Mouse (Mus musculus): Measurements from ENCODE around the gene Ttll1.
"Not testable (repeated sequence)": the region's sequence is repeated elsewhere in the genome, so short reads cannot be mapped to it uniquely, and the experiment has no call there.

The Ttll1 gene

GRCm38 (mm10) chr15:83524333-83524729 lies 13.6 kb upstream of the Ttll1 start:
- in situ Hi-C loops (cut with MboI; ENCODE audit: low sequenced_read_pairs), result no loop called here

DNA sequence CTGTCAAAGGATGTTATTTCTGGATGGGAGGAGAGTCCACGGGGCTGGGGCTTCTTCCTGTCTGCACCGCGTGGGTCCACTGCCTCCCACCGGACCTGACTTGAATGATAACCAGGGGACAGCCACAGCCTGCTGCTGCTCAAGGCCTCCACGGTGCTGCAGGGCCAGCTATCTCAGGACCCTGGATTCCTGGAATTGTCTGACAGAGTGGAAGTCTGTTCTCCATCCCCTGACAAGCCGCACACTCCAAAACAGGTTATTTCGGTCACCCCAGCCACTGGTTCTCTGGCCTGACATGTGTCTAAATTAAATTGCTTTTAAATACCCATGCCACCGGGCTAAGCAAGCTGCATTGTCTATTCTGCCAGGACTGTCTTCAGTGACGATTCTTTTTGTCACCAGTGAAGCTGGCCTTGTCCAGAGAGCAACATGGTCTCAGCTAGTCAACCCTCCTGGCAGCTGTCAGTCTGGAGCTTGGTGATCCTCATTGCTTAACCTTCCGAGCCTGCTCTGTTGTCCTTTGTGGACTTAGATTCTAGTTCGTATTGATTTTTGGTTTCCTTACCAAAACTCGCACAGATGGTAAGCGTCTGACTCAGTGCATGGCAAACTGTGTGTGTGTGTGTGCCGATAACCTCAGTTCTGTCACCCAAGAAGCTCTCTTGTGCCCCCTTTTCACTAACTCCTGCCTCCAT lies 13.1 kb upstream of the Ttll1 start:
- in situ Hi-C loops (cut with MboI; ENCODE audit: low sequenced_read_pairs), result no loop called here

DNA sequence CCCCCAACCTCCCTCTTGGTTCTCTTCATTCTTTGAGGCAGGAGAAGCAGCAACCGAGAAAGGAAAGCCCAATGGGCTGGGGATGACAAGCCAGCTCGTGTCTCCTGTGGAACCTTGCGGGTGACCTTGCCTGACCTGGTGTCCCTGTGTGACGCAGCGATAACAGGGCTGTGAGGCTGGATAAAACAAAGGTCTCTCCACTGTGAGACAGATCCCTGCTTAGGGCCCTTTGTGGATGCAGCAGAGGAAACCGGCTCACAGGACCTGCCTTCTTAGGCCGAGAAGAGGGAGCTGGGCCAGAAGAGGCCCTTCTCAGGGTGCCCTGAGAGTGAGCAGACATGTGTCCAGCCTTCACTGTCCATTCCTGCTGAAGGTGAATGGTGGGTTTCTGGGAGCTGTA lies 12.5 kb upstream of the Ttll1 start:
- in situ Hi-C loops (cut with MboI; ENCODE audit: low sequenced_read_pairs), result no loop called here

- in situ Hi-C loops (cut with MboI; ENCODE audit: low sequenced_read_pairs), result no loop called here
These were observed 10.2 kb upstream of the Ttll1 start for GRCm38 (mm10) chr15:83520861-83521382.

DNA sequence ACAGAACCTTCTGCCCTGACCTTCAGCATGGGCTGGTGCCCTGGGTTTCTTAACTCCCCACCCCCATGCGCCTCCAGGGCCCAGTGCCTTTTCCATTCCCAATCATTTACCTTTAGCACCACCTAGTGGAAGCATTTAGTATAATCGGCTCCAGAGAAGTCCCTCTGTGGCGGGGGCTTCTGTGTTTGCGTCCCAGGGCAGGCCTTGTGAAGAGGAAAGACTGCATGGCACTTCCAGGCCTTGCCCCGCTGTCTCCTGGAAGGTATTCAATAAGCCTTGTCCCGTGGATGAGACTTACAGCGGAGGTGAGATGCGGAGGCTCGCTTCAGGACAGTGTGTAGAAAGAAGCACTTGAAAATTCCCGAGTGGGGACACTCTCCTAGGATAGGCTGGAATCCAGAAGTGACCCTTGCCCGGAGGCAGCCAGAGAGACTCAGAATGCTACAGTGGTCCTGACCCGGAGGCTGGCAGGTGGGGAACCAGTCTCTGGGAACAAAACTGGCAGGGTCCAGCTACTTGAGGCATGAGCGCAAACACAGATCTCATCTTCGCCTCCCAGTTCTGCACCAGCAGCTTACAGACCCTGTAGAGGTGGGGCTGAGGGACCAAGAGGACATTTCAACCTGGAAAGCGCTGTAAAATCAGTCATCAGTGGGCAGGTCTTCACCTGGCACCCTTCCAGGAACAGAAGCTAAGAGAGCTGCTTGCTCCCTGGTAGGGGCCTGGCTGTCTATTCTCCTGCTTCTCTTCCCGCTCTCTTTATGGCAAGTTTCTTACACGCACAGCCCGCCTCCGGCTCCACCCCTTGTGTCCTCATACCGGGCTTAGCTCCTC lies 7.7 kb upstream of the Ttll1 start:
- in situ Hi-C loops (cut with MboI; ENCODE audit: low sequenced_read_pairs), result no loop called here

GRCm38 (mm10) chr15:83515018-83515417 lies 4.3 kb upstream of the Ttll1 start:
- in situ Hi-C loops (cut with MboI; ENCODE audit: low sequenced_read_pairs), result no loop called here

DNA sequence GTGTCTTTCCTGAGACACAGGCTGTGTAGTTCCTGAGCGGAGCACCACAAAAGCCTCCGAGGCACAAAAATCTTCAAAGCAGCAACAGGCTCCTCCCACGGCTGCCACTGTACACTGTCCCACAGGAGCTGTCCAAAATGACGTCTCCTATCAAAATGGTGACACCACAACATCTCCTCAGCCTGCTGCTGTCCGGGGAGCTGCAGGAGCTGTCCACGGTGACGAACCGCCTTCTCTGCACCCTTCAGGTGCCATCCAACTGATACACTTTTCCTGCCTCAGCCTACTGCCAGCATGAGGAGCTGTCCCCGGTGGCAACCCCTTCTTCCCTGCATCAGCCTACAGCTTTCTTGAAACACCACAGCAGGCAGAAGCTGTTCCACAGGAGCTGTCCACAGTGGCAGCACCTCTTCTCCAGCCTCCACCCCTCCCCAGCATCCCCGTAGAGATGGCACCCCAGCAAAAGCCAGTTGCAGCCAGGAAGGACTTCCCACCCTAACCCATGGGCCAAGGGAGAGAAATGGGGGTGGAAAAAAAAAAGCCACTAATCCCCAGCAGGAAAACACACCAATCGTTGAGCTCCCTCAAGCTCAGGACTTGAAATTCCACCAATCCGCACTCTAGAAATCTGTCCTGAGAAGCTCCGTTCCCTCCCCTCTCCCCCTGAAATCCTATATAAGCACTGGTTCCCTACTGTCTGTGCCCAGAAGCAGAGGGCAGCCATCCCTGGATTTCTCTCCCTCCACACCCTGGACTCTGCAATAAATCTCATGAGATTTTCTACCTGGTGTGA lies 2.0 kb upstream of the Ttll1 start:
- in situ Hi-C loops (cut with MboI; ENCODE audit: low sequenced_read_pairs), result no loop called here

DNA sequence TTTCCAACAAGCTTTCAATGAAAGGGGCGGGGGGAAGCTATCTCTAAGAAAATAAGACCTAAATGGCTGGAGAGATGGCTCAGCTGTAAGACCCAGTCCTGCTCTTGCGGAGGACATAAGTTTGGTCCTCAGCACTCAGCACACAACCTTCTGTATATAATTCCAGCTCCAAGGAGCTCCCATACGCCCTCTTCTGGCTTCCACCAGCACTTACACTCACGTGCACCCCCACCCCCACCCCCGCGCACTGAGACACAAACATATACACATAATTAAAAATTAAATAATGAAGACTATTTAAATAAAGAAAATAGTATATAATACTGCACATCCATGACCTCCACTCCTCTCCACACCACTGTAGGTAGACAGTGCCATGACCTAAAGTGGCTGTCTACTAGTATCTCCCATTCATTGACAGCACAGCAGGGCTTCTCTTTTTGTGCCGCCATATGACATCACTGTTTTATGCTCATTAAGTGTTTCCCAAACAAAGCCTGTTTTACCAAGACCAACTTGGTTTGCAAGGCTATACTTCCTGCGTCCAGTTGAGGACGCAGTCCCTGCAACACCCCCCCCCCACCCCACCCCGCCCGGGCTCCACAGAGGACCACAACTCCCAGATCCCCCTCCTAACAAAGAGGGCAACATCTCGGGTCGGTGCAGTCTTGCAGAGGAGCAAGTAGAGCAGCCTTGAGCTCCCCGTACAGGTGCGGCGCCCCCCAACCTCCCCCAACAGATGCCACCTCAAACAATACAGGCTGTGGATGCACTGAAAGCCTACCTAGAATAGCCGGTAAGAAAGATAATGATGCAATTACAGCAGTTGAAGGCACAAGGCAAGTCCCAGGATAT lies 516 bp downstream of the Ttll1 start:
- in situ Hi-C loops (cut with MboI; ENCODE audit: low sequenced_read_pairs), result no loop called here

GRCm38 (mm10) chr15:83501483-83501882 lies 9.2 kb downstream of the Ttll1 start:
- in situ Hi-C loops (cut with MboI; ENCODE audit: low sequenced_read_pairs), result not testable (repeated sequence)

GRCm38 (mm10) chr15:83500352-83500751 lies 10.3 kb downstream of the Ttll1 start:
- in situ Hi-C loops (cut with MboI; ENCODE audit: low sequenced_read_pairs), result no loop called here

- in situ Hi-C loops (cut with MboI; ENCODE audit: low sequenced_read_pairs), result no loop called here
These were observed 11.4 kb downstream of the Ttll1 start for GRCm38 (mm10) chr15:83499211-83499755.

DNA sequence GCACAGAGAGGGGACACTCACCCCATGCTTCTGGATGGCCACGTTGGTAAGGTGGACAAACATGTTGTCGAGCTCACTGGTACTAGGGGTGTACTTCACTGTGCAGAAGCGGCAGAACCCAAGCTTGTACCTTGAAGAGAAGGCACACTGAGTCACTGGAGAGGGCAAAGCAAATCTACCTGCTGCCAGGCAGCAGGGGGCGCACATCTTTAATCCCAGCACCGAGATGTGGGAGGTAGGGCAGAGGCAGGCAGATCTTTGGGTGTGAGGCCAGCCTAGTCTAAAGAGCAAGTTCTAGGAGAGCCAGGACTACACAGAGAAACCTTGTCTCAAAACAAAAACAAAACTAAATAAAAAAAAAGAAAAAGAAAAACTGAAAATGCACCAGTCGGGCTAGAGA lies 13.4 kb downstream of the Ttll1 start:
- in situ Hi-C loops (cut with MboI; ENCODE audit: low sequenced_read_pairs), result no loop called here

DNA sequence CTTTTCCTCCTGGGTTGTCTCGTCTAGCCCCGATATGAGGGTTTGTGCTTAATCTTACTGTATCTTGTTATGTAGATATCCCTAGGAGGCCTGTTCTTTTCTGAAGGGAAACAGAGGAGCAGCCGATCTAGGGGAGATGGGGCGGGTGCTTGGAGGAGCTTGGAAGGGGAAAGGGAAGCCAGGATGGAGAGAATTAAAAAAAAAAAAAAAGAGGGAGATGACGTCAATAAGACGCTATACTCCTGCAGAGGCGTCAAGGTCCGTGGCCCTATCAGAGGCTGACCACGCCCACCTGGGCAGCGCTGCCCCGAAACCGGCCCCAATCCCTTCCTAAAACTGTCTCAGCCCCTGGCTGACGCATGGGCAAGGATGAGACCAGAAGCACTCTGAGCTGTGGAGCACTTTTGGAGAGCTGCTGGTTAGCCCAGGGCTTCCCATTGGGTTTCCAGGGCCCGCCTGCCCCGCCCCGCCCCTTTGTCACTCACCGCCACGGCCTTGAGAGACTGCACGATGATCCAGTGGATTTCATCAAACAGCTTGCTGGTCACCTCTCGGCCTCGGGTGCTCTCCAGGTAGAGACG lies 14.8 kb downstream of the Ttll1 start:
- in situ Hi-C loops (cut with MboI; ENCODE audit: low sequenced_read_pairs), result no loop called here

DNA sequence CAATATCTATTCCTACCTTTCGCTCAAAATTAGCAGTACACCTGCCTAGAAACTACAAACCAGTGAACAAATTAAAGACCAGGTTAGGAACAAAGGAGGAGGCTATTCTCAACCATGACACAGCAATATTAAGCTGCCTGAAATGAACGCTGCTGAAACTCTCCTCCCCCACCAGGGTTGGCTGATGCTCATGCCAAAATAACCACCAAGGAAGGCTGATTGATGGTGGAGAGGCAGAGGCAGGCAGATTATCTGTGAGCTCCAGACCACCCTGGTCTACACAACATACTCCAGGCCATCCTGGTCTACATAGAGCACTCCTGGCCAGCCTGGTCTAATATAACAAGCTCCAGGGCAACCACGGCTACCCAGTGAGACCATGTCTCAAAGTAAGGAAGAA lies 15.5 kb downstream of the Ttll1 start:
- in situ Hi-C loops (cut with MboI; ENCODE audit: low sequenced_read_pairs), result no loop called here

DNA sequence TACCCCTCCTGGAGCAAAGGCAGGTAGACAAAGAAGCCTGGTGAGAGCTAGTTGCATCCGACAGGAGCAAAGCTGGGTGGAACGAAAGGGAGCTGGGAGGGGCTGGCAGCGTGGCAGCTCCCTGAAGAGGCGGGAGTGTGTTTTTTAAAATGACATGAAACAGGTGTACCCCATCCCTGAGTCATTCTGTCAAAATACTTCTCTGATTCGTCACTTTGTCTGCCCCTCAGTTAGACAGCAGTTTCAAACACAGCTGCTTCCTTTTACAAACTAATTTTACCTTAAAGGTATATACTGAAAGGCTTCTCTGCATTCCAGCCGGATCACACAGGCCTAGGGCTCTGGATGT lies 16.1 kb downstream of the Ttll1 start:
- in situ Hi-C loops (cut with MboI; ENCODE audit: low sequenced_read_pairs), result no loop called here

DNA sequence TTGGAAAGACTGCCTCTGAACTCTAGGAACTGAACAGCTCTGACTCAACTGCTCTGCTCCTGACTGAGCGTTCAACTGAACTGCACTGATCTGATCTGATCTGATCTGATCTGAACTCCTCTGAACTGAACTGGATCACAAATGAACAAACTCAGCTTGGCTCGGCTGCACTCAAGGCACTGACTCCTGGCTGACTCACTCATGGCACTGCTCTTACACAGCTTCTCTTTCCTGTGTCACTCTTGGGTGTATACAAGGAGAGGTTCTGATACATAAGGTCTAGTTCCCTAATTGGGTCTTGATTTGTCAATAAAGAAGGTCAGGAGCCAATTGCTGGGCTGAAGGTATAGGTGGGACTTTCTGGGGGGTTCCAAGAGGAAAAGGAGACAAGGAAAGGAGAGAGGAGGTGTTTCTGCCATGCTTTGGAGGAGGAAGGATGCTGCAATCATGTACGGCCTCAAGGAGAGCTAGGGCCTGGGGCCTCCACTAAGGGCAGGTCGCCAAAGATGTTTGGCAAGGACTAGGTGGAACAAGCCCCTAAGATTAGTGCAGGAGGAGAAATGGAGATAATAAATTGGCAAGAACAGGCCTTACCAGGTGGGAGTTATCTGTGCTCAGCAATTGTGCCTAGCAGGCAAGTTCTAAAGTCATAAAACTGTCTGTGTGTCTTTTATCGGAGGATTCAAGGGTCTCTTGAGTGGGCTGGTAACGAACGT lies 16.7 kb downstream of the Ttll1 start:
- in situ Hi-C loops (cut with MboI; ENCODE audit: low sequenced_read_pairs), result no loop called here

DNA sequence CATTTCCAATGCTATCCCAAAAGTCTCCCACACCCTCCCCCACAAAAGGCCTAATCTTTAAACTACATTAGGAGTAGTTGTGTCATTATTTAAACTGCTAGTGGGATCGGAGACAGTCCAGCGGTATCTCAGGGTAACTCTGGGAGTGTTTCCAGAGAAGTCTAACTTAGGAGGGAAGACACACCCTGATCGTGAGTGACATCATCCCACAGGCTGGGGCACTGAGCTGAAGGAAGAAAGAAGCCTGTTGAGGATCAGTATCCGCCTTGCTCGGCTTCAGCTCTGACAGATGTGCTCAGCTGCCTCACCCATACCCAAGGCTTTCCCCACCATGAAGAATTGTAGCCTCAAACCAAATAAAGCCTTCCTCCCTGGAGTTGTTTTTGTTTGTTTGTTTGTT lies 18.8 kb downstream of the Ttll1 start:
- in situ Hi-C loops (cut with MboI; ENCODE audit: low sequenced_read_pairs), result no loop called here

DNA sequence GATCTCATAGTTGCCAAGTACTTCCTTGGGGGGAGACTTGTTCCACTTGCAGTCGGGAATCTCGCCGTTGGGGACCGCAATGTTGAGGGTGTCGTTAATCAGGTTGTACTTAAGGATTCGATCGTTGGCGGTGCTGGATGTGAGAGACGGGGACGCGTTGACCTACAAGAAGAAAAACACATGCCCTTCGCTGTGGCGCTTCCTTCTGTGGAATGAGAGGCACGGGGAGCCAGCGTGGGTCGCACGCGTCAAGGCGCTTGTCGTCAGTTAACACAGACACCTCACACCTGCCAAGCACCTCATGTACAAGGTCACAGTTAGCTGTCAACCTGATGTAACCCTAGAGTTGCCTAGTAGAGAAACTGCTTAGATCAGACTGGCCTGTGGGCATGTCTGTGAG lies 21.2 kb downstream of the Ttll1 start:
- in situ Hi-C loops (cut with MboI; ENCODE audit: low sequenced_read_pairs), result no loop called here

- in situ Hi-C loops (cut with MboI; ENCODE audit: low sequenced_read_pairs), result no loop called here
These were observed 23.1 kb downstream of the Ttll1 start for GRCm38 (mm10) chr15:83487477-83488115.
